8 mouse cellular contexts compared by ENCODE assay signal in the genomic region with DNA sequence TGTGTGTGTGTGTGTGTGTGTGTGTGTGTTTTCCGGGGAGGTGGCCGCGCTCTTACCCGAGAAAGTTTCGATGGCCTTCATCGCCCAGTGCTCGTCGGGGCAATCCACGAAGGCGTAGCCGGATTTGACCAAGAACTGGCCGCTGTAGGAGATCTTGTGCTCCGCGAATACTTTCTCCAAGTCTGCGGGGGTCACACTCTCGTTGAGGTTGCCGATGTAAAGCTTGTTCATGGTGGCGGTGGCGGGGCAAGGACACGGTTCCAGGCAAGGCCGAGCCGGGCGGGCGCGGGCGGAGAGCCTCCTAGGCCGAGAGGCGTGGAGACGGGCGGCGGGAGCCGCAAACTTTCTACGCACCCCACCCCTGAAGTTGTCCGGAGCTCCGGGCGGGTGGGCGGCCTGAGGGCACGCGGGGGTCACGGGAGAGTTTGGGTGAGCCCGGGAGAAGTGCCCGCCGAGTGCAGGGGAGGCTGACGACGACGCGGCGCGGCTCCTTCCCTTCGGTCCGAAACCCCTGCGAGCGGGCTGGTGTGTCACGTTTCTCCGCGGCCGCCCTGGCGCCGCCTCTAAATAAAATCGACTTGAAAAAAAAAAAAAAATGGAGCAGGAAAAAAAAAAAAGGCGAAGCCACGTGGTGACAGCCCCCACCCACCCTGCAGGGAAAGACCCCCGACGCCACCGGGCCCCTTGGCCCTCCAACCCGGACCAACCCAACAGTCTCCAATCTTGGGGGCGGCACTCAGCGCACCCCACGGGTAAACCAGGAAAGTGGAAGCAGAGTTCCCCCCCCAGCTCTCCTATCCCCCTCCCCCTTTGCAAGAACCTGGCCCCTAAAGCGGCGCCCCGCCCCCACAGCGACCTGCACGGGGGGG. TPM values are rescaled to one million over a fixed set of nuclear protein-coding genes. Genes with fewer than 3 reads are reported as not detected.
DNase-seq lines count a peak whose midpoint lies in the region; ATAC-seq lines count a peak whose summit lies in the region.

A gene (minus strand): TSS at position 538 of the 869 bp plus-strand sequence.

- H3K4me3 ChIP-seq in megakaryocyte, embryonic 14.5 days (replicated peaks): peak within 1 kb of the TSS; percentile 82
- peak within 1 kb of the TSS; percentile 41 for H3K4me3 ChIP-seq in brown adipose tissue, adult 24 weeks (ENCODE audit: insufficient read depth, low read depth, low read length)
- peak within 1 kb of the TSS; percentile 79 for H3K4me3 ChIP-seq in heart, embryonic 13.5 days
- peak within 1 kb of the TSS; percentile 90 for H3K4me3 ChIP-seq in limb, embryonic 11.5 days (ENCODE audit: low read depth, low read length)
- H3K4me3 ChIP-seq in neural tube, embryonic 13.5 days: peak within 1 kb of the TSS; percentile 82

- peak within 1 kb of the TSS; percentile 94 for H3K4me2 ChIP-seq in heart, embryonic 13.5 days
- H3K4me2 ChIP-seq in limb, embryonic 11.5 days (ENCODE audit: low read depth, severe bottlenecking): peak within 1 kb of the TSS; percentile 76
- peak within 1 kb of the TSS; percentile 83 for H3K4me2 ChIP-seq in neural tube, embryonic 13.5 days

- H3K9me3 ChIP-seq in megakaryocyte, embryonic 14.5 days: no peaks in the 10 kb centered on the region
- H3K9me3 ChIP-seq in heart, embryonic 13.5 days: no peaks in the 10 kb centered on the region
- H3K9me3 ChIP-seq in limb, embryonic 11.5 days (ENCODE audit: control insufficient read depth, low read length): no peaks in the 10 kb centered on the region
- H3K9me3 ChIP-seq in neural tube, embryonic 13.5 days: no peaks in the 10 kb centered on the region

- under 1% methylated on average over 66 of the region's 74 CpGs for WGBS in heart, embryonic 13.5 days
- WGBS in limb, embryonic 11.5 days: under 1% methylated on average over 66 of the region's 74 CpGs
- WGBS in neural tube, embryonic 13.5 days: under 1% methylated on average over 69 of the region's 74 CpGs

- ATAC-seq in megakaryocyte, adult 5-6 weeks (ENCODE audit: poor library complexity, severe bottlenecking): no peak
- peak; percentile 39; the same call in 1 of the 2 replicates for ATAC-seq in heart, embryonic 13.5 days (ENCODE audit: extremely low read depth, insufficient number of reproducible peaks, low FRiP score, low TSS enrichment)
- peak; percentile 83 for ATAC-seq in limb, embryonic 11.5 days (ENCODE audit: insufficient number of reproducible peaks, low FRiP score, low TSS enrichment, low read depth)
- peak; percentile 48; the same call in 1 of the 2 replicates for ATAC-seq in neural tube, embryonic 13.5 days (ENCODE audit: low read depth)

- peak within 1 kb of the TSS; percentile 96 for H3K9ac ChIP-seq in heart, embryonic 13.5 days
- peak within 1 kb of the TSS; percentile 97 for H3K9ac ChIP-seq in limb, embryonic 11.5 days (ENCODE audit: low read length)
- H3K9ac ChIP-seq in neural tube, embryonic 13.5 days: peak within 1 kb of the TSS; percentile 89

- H3K27ac ChIP-seq in brown adipose tissue, adult 24 weeks (replicated peaks; ENCODE audit: low read depth, low read length): no peak within 1 kb of the TSS
- H3K27ac ChIP-seq in heart, embryonic 13.5 days (replicated peaks): peak within 1 kb of the TSS; percentile 97
- peak within 1 kb of the TSS; percentile 97 for H3K27ac ChIP-seq in limb, embryonic 11.5 days (replicated peaks; ENCODE audit: low read depth, low read length)
- peak within 1 kb of the TSS; percentile 95 for H3K27ac ChIP-seq in neural tube, embryonic 13.5 days (replicated peaks)

- peaks cover 32% of the 10 kb centered on the region for H3K4me1 ChIP-seq in megakaryocyte, embryonic 14.5 days
- no peaks in the 10 kb centered on the region for H3K4me1 ChIP-seq in brown adipose tissue, adult 24 weeks (ENCODE audit: control insufficient read depth, insufficient read depth, insufficient read length, low read length)
- H3K4me1 ChIP-seq in heart, embryonic 13.5 days: peaks cover 39% of the 10 kb centered on the region
- H3K4me1 ChIP-seq in limb, embryonic 11.5 days (ENCODE audit: control insufficient read depth, insufficient read depth, low read length): peaks cover 14% of the 10 kb centered on the region
- peaks cover 43% of the 10 kb centered on the region for H3K4me1 ChIP-seq in neural tube, embryonic 13.5 days (replicated peaks)

- H3K36me3 ChIP-seq in megakaryocyte, embryonic 14.5 days (replicated peaks; ENCODE audit: low read length): no peaks in the 10 kb centered on the region
- H3K36me3 ChIP-seq in heart, embryonic 13.5 days: no peaks in the 10 kb centered on the region
- no peaks in the 10 kb centered on the region for H3K36me3 ChIP-seq in limb, embryonic 11.5 days (ENCODE audit: control insufficient read depth, insufficient read depth, low read length)
- H3K36me3 ChIP-seq in neural tube, embryonic 13.5 days: no peaks in the 10 kb centered on the region

- peak; percentile 90 for DNase-seq in limb, embryonic 11.5 days (ENCODE audit: low spot score)
- no peak for DNase-seq in frontal cortex, postnatal 25 days (ENCODE audit: low spot score in 2 of 2)
- no peak for DNase-seq in spleen, postnatal 36 days (ENCODE audit: low spot score in 2 of 2)

- H3K27me3 ChIP-seq in megakaryocyte, embryonic 14.5 days (replicated peaks): peaks cover 80% of the 10 kb centered on the region
- H3K27me3 ChIP-seq in heart, embryonic 13.5 days (replicated peaks): no peaks in the 10 kb centered on the region
- no peaks in the 10 kb centered on the region for H3K27me3 ChIP-seq in limb, embryonic 11.5 days (ENCODE audit: control insufficient read depth, insufficient read depth, low read length)
- no peaks in the 10 kb centered on the region for H3K27me3 ChIP-seq in neural tube, embryonic 13.5 days

RNA-seq across cellular contexts. Expression of the gene that starts here (rescaled TPM):
- 0.06 TPM in 1 of 2 replicates, not detected in the other for polyA plus RNA-seq in megakaryocyte, embryonic 14.5 days (2012; ENCODE audit: insufficient read depth, low replicate concordance)
- not detected in 2 replicates for total RNA-seq in megakaryocyte, adult 5-6 weeks (2015)
- not detected in 2 replicates for total RNA-seq in megakaryocyte, adult 5-6 weeks (2017)
- polyA plus RNA-seq in brown adipose tissue, adult 24 weeks (2012; ENCODE audit: insufficient read depth, insufficient read length, missing spikeins): not detected in 2 replicates
- 39.3 and 42.0 TPM in 2 replicates for polyA plus RNA-seq in heart, embryonic 13.5 days (2015; fragmentation: Nextera tagmentation; extraction: Ambion mirVana)
- polyA plus RNA-seq in limb, embryonic 11.5 days (2014; fragmentation: Nextera tagmentation; extraction: Ambion mirVana): 106 and 116 TPM in 2 replicates
- 16.7 and 21.2 TPM in 2 replicates for polyA plus RNA-seq in neural tube, embryonic 13.5 days (2015; fragmentation: Nextera tagmentation; extraction: Ambion mirVana)

Comparison
In these comparisons a context has a peak if more than half of its experiments do, and no peak if none do; other contexts are left out.
1. RNA of the gene that starts here (polyA plus RNA-seq): 106 to 116 TPM in limb, embryonic 11.5 days, 39.3 to 42.0 TPM in heart, embryonic 13.5 days and 16.7 to 21.2 TPM in neural tube, embryonic 13.5 days; 0.06 TPM in megakaryocyte, embryonic 14.5 days and not detected in brown adipose tissue, adult 24 weeks; every median in the first group is over 10 times any median in the second.
2. Peak in every context shown above with its lines, with median percentiles within 50 percentile points of each other: H3K4me3 ChIP-seq, H3K4me2 ChIP-seq and H3K9ac ChIP-seq.